Mouse (Mus musculus) lung, postnatal 14 days (tissue): ENCODE results near the gene Epb41l5.

ENCODE experiments used
- DNase-seq: peaks from one replicate; pipeline ENCODE4 v3.0.0; 2021

The Epb41l5 gene

GRCm38 (mm10) chr1:119497346-119498004 is 151.3 kb downstream of the Epb41l5 start:
- no peak for DNase-seq

- DNase-seq = no peak
Measured at GRCm38 (mm10) chr1:119495396-119495775, 153.4 kb downstream of the Epb41l5 start.
